Mouse (Mus musculus) MEL (cell line): ENCODE results near the gene Spp2. TPM values are rescaled to one million over a fixed set of nuclear protein-coding genes. Genes with fewer than 3 reads are reported as not detected.
A peak's percentile ranks its signal among the peaks of the same experiment; 100 is the strongest.

Source experiments
- DNase-seq: peaks from one replicate; pipeline ENCODE4 v3.0.0; 2011; ENCODE audit warnings: low read depth, low spot score
- H3K27ac ChIP-seq: 2 replicates; pipeline ENCODE4 v1.5.1; 2012; ENCODE audit warnings: low read depth, mild to moderate bottlenecking, control low read depth, low read length, moderate library complexity; ENCODE audit not compliant: control insufficient read depth
- H3K27me3 ChIP-seq, 2 experiments: fragments of 150-350 bp in 1 of 2; sonication (generic) in 1 of 2; 2 replicates each; pipeline ENCODE4 v1.6.1; 2012; ENCODE audit warnings: low read length in 2 of 2, mild to moderate bottlenecking in 2 of 2, improper control_type of control experiment in 1 of 2, moderate library complexity in 1 of 2; ENCODE audit not compliant: insufficient read depth in 2 of 2, control insufficient read depth in 1 of 2
- H3K36me3 ChIP-seq, 2 experiments: 2 replicates each; pipeline ENCODE4 v1.6.1; 2012 to 2014; ENCODE audit warnings: low read length in 2 of 2, improper control_type of control experiment in 1 of 2, inconsistent platforms in 1 of 2, mild to moderate bottlenecking in 1 of 2; ENCODE audit not compliant: insufficient read depth in 2 of 2, control insufficient read depth in 1 of 2
- H3K4me1 ChIP-seq, 2 experiments: fragments of 150-350 bp in 1 of 2; sonication (generic) in 1 of 2; 2 replicates each; pipeline ENCODE4 v1.6.1; 2012; ENCODE audit warnings: low read length in 2 of 2, improper control_type of control experiment in 1 of 2, mild to moderate bottlenecking in 1 of 2; ENCODE audit not compliant: insufficient read depth in 2 of 2, control insufficient read depth in 1 of 2
- H3K4me3 ChIP-seq, 2 experiments: fragments of 150-350 bp in 1 of 2; sonication (generic) in 1 of 2; 2 replicates each; pipeline ENCODE4 v1.5.1; 2012; ENCODE audit warnings: low read depth in 2 of 2, low read length in 2 of 2, mild to moderate bottlenecking in 2 of 2, moderate library complexity in 2 of 2, control low read depth in 1 of 2, improper control_type of control experiment in 1 of 2; ENCODE audit not compliant: control insufficient read depth in 1 of 2, insufficient read depth in 1 of 2
- H3K79me2 ChIP-seq: 2 replicates; pipeline ENCODE4 v1.6.1; 2012; ENCODE audit warnings: mild to moderate bottlenecking, low read length, moderate library complexity; ENCODE audit not compliant: control insufficient read depth, poor library complexity, insufficient read depth
- H3K9ac ChIP-seq: 2 replicates; pipeline ENCODE4 v1.6.1; 2012; ENCODE audit warnings: low read depth, mild to moderate bottlenecking, control low read depth, low read length, moderate library complexity; ENCODE audit not compliant: control insufficient read depth, poor library complexity, severe bottlenecking
- H3K9me3 ChIP-seq: fragments of 150-350 bp; sonication (generic); replicated peaks from 2 replicates; pipeline ENCODE4 v1.6.1; 2012; ENCODE audit warnings: mild to moderate bottlenecking, low read length, improper control_type of control experiment, moderate library complexity; ENCODE audit not compliant: insufficient read depth
- CTCF ChIP-seq, 3 experiments: IDR thresholded peaks in 2 of 3; conservative IDR thresholded peaks in 1 of 3; 2 replicates each; pipeline ENCODE4 v1.5.1; 2011 to 2012; ENCODE audit warnings: low read length in 3 of 3, low read depth in 2 of 3, mild to moderate bottlenecking in 2 of 3, improper control_type of control experiment in 1 of 3, inconsistent platforms in 1 of 3, mixed read lengths in 1 of 3, moderate library complexity in 1 of 3; ENCODE audit not compliant: control insufficient read depth in 1 of 3, insufficient read depth in 1 of 3, poor library complexity in 1 of 3, severe bottlenecking in 1 of 3
- E2F4 ChIP-seq: IDR thresholded peaks from 2 replicates; pipeline ENCODE4 v1.6.1; 2011; ENCODE audit warnings: low read depth, low read length, improper control_type of control experiment, borderline replicate concordance
- ELF1 ChIP-seq: IDR thresholded peaks from 2 replicates; pipeline ENCODE4 v1.6.1; 2014; ENCODE audit warnings: low read depth, mild to moderate bottlenecking, inconsistent platforms, low read length, improper control_type of control experiment, moderate library complexity
- EP300 ChIP-seq, 2 experiments: IDR thresholded peaks; 2 replicates each; pipeline ENCODE4 v1.6.1; 2011; ENCODE audit warnings: improper control_type of control experiment in 2 of 2, low read length in 2 of 2, low read depth in 1 of 2, mild to moderate bottlenecking in 1 of 2
- ETS1 ChIP-seq: IDR thresholded peaks from 2 replicates; pipeline ENCODE4 v1.6.1; 2012; ENCODE audit warnings: low read depth, mild to moderate bottlenecking, inconsistent platforms, low read length, improper control_type of control experiment, moderate library complexity
- GATA1 ChIP-seq: IDR thresholded peaks from 2 replicates; pipeline ENCODE4 v1.6.1; 2011; ENCODE audit warnings: low read depth, low read length, improper control_type of control experiment
- HCFC1 ChIP-seq: IDR thresholded peaks from 2 replicates; pipeline ENCODE4 v1.6.1; 2012; ENCODE audit warnings: low read depth, mild to moderate bottlenecking, inconsistent platforms, low read length, improper control_type of control experiment, moderate library complexity
- JUND ChIP-seq: IDR thresholded peaks from 2 replicates; pipeline ENCODE4 v1.6.1; 2011; ENCODE audit warnings: low read depth, mild to moderate bottlenecking, improper control_type of control experiment, low read length
- KAT2A ChIP-seq: conservative IDR thresholded peaks from 2 replicates; pipeline ENCODE4 v1.6.1; 2012; ENCODE audit warnings: low read depth, low read length, improper control_type of control experiment, inconsistent platforms
- MAZ ChIP-seq: IDR thresholded peaks from 2 replicates; pipeline ENCODE4 v1.6.1; 2012; ENCODE audit warnings: low read depth, mild to moderate bottlenecking, inconsistent platforms, low read length, improper control_type of control experiment
- MEF2A ChIP-seq: IDR thresholded peaks from 2 replicates; pipeline ENCODE4 v1.6.1; 2014; ENCODE audit warnings: low read depth, mild to moderate bottlenecking, inconsistent platforms, low read length, improper control_type of control experiment; ENCODE audit not compliant: poor library complexity, insufficient replicate concordance, severe bottlenecking; ENCODE audit errors: extremely low read depth
- MXI1 ChIP-seq: IDR thresholded peaks from 2 replicates; pipeline ENCODE4 v1.6.1; 2011; ENCODE audit warnings: mild to moderate bottlenecking, low read depth, low read length, improper control_type of control experiment
- POLR2AphosphoS2 ChIP-seq: IDR thresholded peaks from 2 replicates; pipeline ENCODE4 v1.6.1; 2011; ENCODE audit warnings: low read length, improper control_type of control experiment
- RAD21 ChIP-seq: IDR thresholded peaks from 2 replicates; pipeline ENCODE4 v1.6.1; 2011; ENCODE audit warnings: mild to moderate bottlenecking, low read depth, low read length, improper control_type of control experiment
- SIN3A ChIP-seq: IDR thresholded peaks from 2 replicates; pipeline ENCODE4 v1.6.1; 2012; ENCODE audit warnings: low read length, improper control_type of control experiment, inconsistent platforms
- SMC3 ChIP-seq: IDR thresholded peaks from 2 replicates; pipeline ENCODE4 v1.6.1; 2011; ENCODE audit warnings: low read depth, low read length, improper control_type of control experiment
- ZC3H11A ChIP-seq: IDR thresholded peaks from 2 replicates; pipeline ENCODE4 v1.6.1; 2012; ENCODE audit warnings: low read depth, mild to moderate bottlenecking, inconsistent platforms, low read length, improper control_type of control experiment
- ZKSCAN1 ChIP-seq: IDR thresholded peaks from 2 replicates; pipeline ENCODE4 v1.6.1; 2012; ENCODE audit warnings: low read depth, mild to moderate bottlenecking, inconsistent platforms, low read length, improper control_type of control experiment, moderate library complexity
- polyA plus RNA-seq, 2 experiments: library from polyadenylated mRNA; stranded (reverse) in 1 of 2; unstranded in 1 of 2; fragments of >175 nt in 1 of 2; fragments of >200 nt in 1 of 2; gene quantifications; 2 replicates each; pipeline versions ENCODE4 v1.2.1 to v1.2.4; 2012; ENCODE audit warnings: low replicate concordance in 2 of 2, low read depth in 1 of 2; ENCODE audit not compliant: insufficient read length in 2 of 2, insufficient read depth in 1 of 2, missing spikeins in 1 of 2
- total RNA-seq: library from RNA; depleted of rRNA; stranded (reverse); fragments of 300-350 nt; gene quantifications from 2 replicates; pipeline ENCODE4 v1.2.3, GENCODE M21; 2012

The Spp2 gene
- total and polyA plus RNA-seq, 3 experiments: not detected

GRCm38 (mm10) chr1:88443383-88443782 lies 36.6 kb downstream of the Spp2 start:
- Histone ChIP-seq H3K9ac (no peak overlapping the region), H3K27me3 (no peaks in the 10 kb centered on the region), H3K4me3 (no peak overlapping the region)
- no peak for DNase-seq
- TF ChIP-seq SMC3 (no peak), ZKSCAN1 (no peak), MXI1 (no peak), EP300 (IDR thresholded peaks at IDR 0.05; ENCODE audit: low read depth in 1 of 2, low read length in 2 of 2) (no peak), ETS1 (no peak), ELF1 (no peak), MEF2A (no peak), GATA1 (no peak), E2F4 (no peak), KAT2A (no peak), SIN3A (no peak), JUND (no peak)
- TF ChIP-seq, all 39 proteins: peak for 0
- no peaks in the 10 kb centered on the region for H3K79me2 ChIP-seq
- no peaks in the 10 kb centered on the region for H3K9me3 ChIP-seq
- 0 out of 4 replicates have a peak, but pooled peaks cover 0 to 2% of the 10 kb centered on the region in 2 experiments for H3K36me3 ChIP-seq
- H3K4me1 ChIP-seq: peaks cover 2 to 3% of the 10 kb centered on the region in 2 experiments; a peak in 1 of 4 replicates
- H3K27ac ChIP-seq: no peak overlapping the region

- Histone ChIP-seq H3K27me3 (no peaks in the 10 kb centered on the region), H3K9ac (no peak overlapping the region), H3K9me3 (no peaks in the 10 kb centered on the region), H3K79me2 (no peaks in the 10 kb centered on the region), H3K4me1 (peaks cover 2 to 4% of the 10 kb centered on the region in 2 experiments; a peak in 1 of 4 replicates), H3K4me3 (peak overlapping the region; percentile 24 to 55; a peak in 2 of 4 replicates), H3K27ac (no peak overlapping the region), H3K36me3 (0 out of 4 replicates have a peak, but pooled peaks cover 0 to 2% of the 10 kb centered on the region in 2 experiments)
- DNase-seq: peak; percentile 59
- TF ChIP-seq CTCF (IDR thresholded peaks at IDR 0.05 in 2 of 3, conservative IDR thresholded peaks at IDR 0.05 in 1 of 3; ENCODE audit: control insufficient read depth in 1 of 3, insufficient read depth in 1 of 3, low read depth in 2 of 3, low read length in 3 of 3, poor library complexity in 1 of 3, severe bottlenecking in 1 of 3) (peak; percentile 49 to 77 (median 73)), MAZ (no peak), ZKSCAN1 (no peak), SIN3A (0 out of 2 replicates have a peak, but pooled peaks have one; percentile 30), SMC3 (peak; percentile 62), RAD21 (peak; percentile 69), ZC3H11A (peak; percentile 55), HCFC1 (0 out of 2 replicates have a peak, but pooled peaks have one; percentile 14), POLR2AphosphoS2 (no peak)
These were observed 38.6 kb downstream of the Spp2 start for GRCm38 (mm10) chr1:88445400-88445799.
